Mouse (Mus musculus) erythroblast, adult 5-6 weeks (primary cell): Measurements from ENCODE around the gene Ttll4. TPM values are rescaled to one million over a fixed set of nuclear protein-coding genes. Genes with fewer than 3 reads are reported as not detected.

Experiments
- ATAC-seq: replicated peaks from 2 replicates; pipeline ENCODE4 v1.8.0; 2016; ENCODE audit warnings: moderate number of reproducible peaks, mild to moderate bottlenecking, moderate TSS enrichment, inconsistent platforms; ENCODE audit not compliant: poor library complexity, low FRiP score, severe bottlenecking
- total RNA-seq, 2 experiments: library from RNA; stranded (forward) in 1 of 2; stranded (reverse) in 1 of 2; fragments of 150-400 nt in 1 of 2; fragments of 200-764, 138-1000 nt in 1 of 2; gene quantifications; 2 replicates each; pipeline versions ENCODE4 v1.2.3 to v1.2.4; 2015 to 2017; ENCODE audit warnings: low replicate concordance in 2 of 2

Gene Ttll4
- total RNA-seq, 2 experiments from 2014 or later, result 0.77 to 10.3 TPM

GRCm38 (mm10) chr1:74748643-74749271 is 87.2 kb downstream of the Ttll4 start, which contains the start of gene Prkag3:
Prkag3 (minus strand) TSS chr1:74749221.
- ATAC-seq, result no peak

GRCm38 (mm10) chr1:74749301-74749700 is 87.8 kb downstream of the Ttll4 start:
- ATAC-seq, result no peak

GRCm38 (mm10) chr1:74750683-74751082 is 89.1 kb downstream of the Ttll4 start:
- no peak for ATAC-seq

GRCm38 (mm10) chr1:74752150-74752549 is 90.6 kb downstream of the Ttll4 start:
- ATAC-seq, result no peak

GRCm38 (mm10) chr1:74752833-74753232 is 91.3 kb downstream of the Ttll4 start:
- no peak for ATAC-seq

Other genes with a start within 250 kb of the Ttll4 start
- 12.1 and 15.4 TPM in 2 replicates for gene Cnot9, start 155.7 kb upstream of the Ttll4 start, total RNA-seq (2015; ENCODE audit: low replicate concordance)
- gene Cnot9, start 155.7 kb upstream of the Ttll4 start, total RNA-seq (2017; ENCODE audit: low replicate concordance), result 15.9 and 28.2 TPM in 2 replicates
- gene Plcd4, start 118.9 kb upstream of the Ttll4 start, total RNA-seq (2015; ENCODE audit: low replicate concordance), result not detected in 2 replicates
- 1.4 TPM in 1 of 2 replicates, not detected in the other for gene Plcd4, start 118.9 kb upstream of the Ttll4 start, total RNA-seq (2017; ENCODE audit: low replicate concordance)
- gene Usp37, start 117.5 kb upstream of the Ttll4 start, total RNA-seq (2015; ENCODE audit: low replicate concordance), result 7.1 and 9.8 TPM in 2 replicates
- gene Usp37, start 117.5 kb upstream of the Ttll4 start, total RNA-seq (2017; ENCODE audit: low replicate concordance), result 12.4 and 28.7 TPM in 2 replicates
- 4.6 and 5.2 TPM in 2 replicates for gene Zfp142, start 73.5 kb upstream of the Ttll4 start, total RNA-seq (2015; ENCODE audit: low replicate concordance)
- 2.8 and 4.7 TPM in 2 replicates for gene Zfp142, start 73.5 kb upstream of the Ttll4 start, total RNA-seq (2017; ENCODE audit: low replicate concordance)
- 0.77 and 1.5 TPM in 2 replicates for gene Bcs1l, start 73.5 kb upstream of the Ttll4 start, total RNA-seq (2015; ENCODE audit: low replicate concordance)
- gene Bcs1l, start 73.5 kb upstream of the Ttll4 start, total RNA-seq (2017; ENCODE audit: low replicate concordance), result 0.51 and 2.4 TPM in 2 replicates
- gene Rnf25, start 60.3 kb upstream of the Ttll4 start, total RNA-seq (2015; ENCODE audit: low replicate concordance), result 4.4 and 8.4 TPM in 2 replicates
- gene Rnf25, start 60.3 kb upstream of the Ttll4 start, total RNA-seq (2017; ENCODE audit: low replicate concordance), result 3.5 and 18.1 TPM in 2 replicates
- not detected in 2 replicates for gene Stk36, start 60.3 kb upstream of the Ttll4 start, total RNA-seq (2015; ENCODE audit: low replicate concordance)
- gene Stk36, start 60.3 kb upstream of the Ttll4 start, total RNA-seq (2017; ENCODE audit: low replicate concordance), result 0.42 TPM in 1 of 2 replicates, not detected in the other
- gene Cyp27a1, start 51.8 kb downstream of the Ttll4 start, total RNA-seq (2015; ENCODE audit: low replicate concordance), result 10.0 and 16.7 TPM in 2 replicates
- 5.1 and 6.7 TPM in 2 replicates for gene Cyp27a1, start 51.8 kb downstream of the Ttll4 start, total RNA-seq (2017; ENCODE audit: low replicate concordance)
- gene Prkag3, start 87.5 kb downstream of the Ttll4 start, total RNA-seq (2015; ENCODE audit: low replicate concordance), result not detected in 2 replicates
- 0.14 TPM in 1 of 2 replicates, not detected in the other for gene Prkag3, start 87.5 kb downstream of the Ttll4 start, total RNA-seq (2017; ENCODE audit: low replicate concordance)
- gene Wnt6, start 110.1 kb downstream of the Ttll4 start, total RNA-seq (2015; ENCODE audit: low replicate concordance), result not detected in 2 replicates
- not detected in 2 replicates for gene Wnt6, start 110.1 kb downstream of the Ttll4 start, total RNA-seq (2017; ENCODE audit: low replicate concordance)
- not detected in 2 replicates for gene Wnt10a, start 129.8 kb downstream of the Ttll4 start, total RNA-seq (2015; ENCODE audit: low replicate concordance)
- gene Wnt10a, start 129.8 kb downstream of the Ttll4 start, total RNA-seq (2017; ENCODE audit: low replicate concordance), result not detected in 2 replicates
- gene Cdk5r2, start 193.2 kb downstream of the Ttll4 start, total RNA-seq (2015; ENCODE audit: low replicate concordance), result not detected in 2 replicates
- not detected in 2 replicates for gene Cdk5r2, start 193.2 kb downstream of the Ttll4 start, total RNA-seq (2017; ENCODE audit: low replicate concordance)
- gene Fev, start 223.7 kb downstream of the Ttll4 start, total RNA-seq (2015; ENCODE audit: low replicate concordance), result not detected in 2 replicates
- not detected in 2 replicates for gene Fev, start 223.7 kb downstream of the Ttll4 start, total RNA-seq (2017; ENCODE audit: low replicate concordance)
- not detected in 2 replicates for gene Cryba2, start 231.4 kb downstream of the Ttll4 start, total RNA-seq (2015; ENCODE audit: low replicate concordance)
- not detected in 2 replicates for gene Cryba2, start 231.4 kb downstream of the Ttll4 start, total RNA-seq (2017; ENCODE audit: low replicate concordance)